Mouse (Mus musculus): ENCODE measurements around the gene Adk. TPM values are rescaled to one million over a fixed set of nuclear protein-coding genes. Genes with fewer than 3 reads are reported as not detected.

The Adk gene
- total RNA-seq, 1 experiment = 164 TPM

DNA sequence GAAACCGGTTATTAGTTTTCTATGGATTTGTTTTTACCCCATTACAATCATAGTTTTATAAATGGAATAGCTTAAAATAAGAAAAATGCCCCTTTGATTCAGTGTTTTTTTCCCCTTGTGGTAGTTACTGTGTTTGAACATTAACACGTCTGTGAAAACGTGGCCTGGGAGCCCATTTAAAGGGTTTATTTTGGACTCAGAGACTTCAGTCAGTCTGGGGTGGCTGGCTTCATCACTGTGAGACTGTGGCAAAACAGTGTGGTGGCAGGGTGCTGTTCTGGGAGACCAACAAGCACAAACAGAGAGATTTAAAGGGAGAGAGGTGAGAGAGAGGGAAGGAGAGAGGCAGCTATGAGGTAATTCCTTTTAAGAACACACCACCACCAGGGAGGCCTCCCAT, 55.2 kb downstream of the Adk start:
- no peaks in the 10 kb centered on the region for H3K9me3 ChIP-seq (ENCODE audit: control insufficient read depth, insufficient read depth, low read depth, low read length)
- TF ChIP-seq ZNF384 (IDR thresholded peaks at IDR 0.05; ENCODE audit: low read depth, low read length) = no peak
- no peak for TF ChIP-seq ZC3H11A (IDR thresholded peaks at IDR 0.05; ENCODE audit: borderline replicate concordance, low read depth, low read length)
- TF ChIP-seq CHD2 (IDR thresholded peaks at IDR 0.05; ENCODE audit: low read depth, low read length) = no peak
- TF ChIP-seq HCFC1 (IDR thresholded peaks at IDR 0.05; ENCODE audit: borderline replicate concordance, insufficient read depth, low read length) = no peak
- TF ChIP-seq MAFK (IDR thresholded peaks at IDR 0.05; ENCODE audit: insufficient read depth, low read depth, low read length) = no peak
- DNase-seq (ENCODE audit: low read depth, low spot score) = no peak
- H3K4me3 ChIP-seq (ENCODE audit: insufficient read depth in 1 of 2, low read depth in 1 of 2, low read length in 2 of 2, poor library complexity in 1 of 2, severe bottlenecking in 1 of 2) = no peak overlapping the region
- in situ Hi-C loops (cut with MboI; ENCODE audit: low sequenced_read_pairs in 2 of 2, unreplicated experiment in 2 of 2) = no loop called here
- H3K27ac ChIP-seq (ENCODE audit: insufficient read depth, low read depth, low read length, poor library complexity, severe bottlenecking) = no peak overlapping the region
- no peaks in the 10 kb centered on the region for H3K36me3 ChIP-seq (ENCODE audit: control insufficient read depth, insufficient read depth, low read length, poor library complexity, severe bottlenecking)
- no peak overlapping the region for H3K9ac ChIP-seq (ENCODE audit: insufficient read depth, low read depth, low read length, poor library complexity, severe bottlenecking)
- H3K4me1 ChIP-seq (ENCODE audit: control insufficient read depth in 2 of 2, insufficient read depth in 2 of 2, low read length in 2 of 2, poor library complexity in 1 of 2) = peaks cover 0 to 3% of the 10 kb centered on the region in 2 experiments; a peak in 2 of 4 replicates

- Histone ChIP-seq H3K27ac (ENCODE audit: insufficient read depth, low read depth, low read length, poor library complexity, severe bottlenecking) (no peak overlapping the region), H3K4me3 (ENCODE audit: insufficient read depth in 1 of 2, low read depth in 1 of 2, low read length in 2 of 2, poor library complexity in 1 of 2, severe bottlenecking in 1 of 2) (no peak overlapping the region), H3K36me3 (ENCODE audit: control insufficient read depth, insufficient read depth, low read length, poor library complexity, severe bottlenecking) (no peaks in the 10 kb centered on the region), H3K9me3 (ENCODE audit: control insufficient read depth, insufficient read depth, low read depth, low read length) (no peaks in the 10 kb centered on the region), H3K9ac (ENCODE audit: insufficient read depth, low read depth, low read length, poor library complexity, severe bottlenecking) (no peak overlapping the region), H3K4me1 (ENCODE audit: control insufficient read depth in 2 of 2, insufficient read depth in 2 of 2, low read length in 2 of 2, poor library complexity in 1 of 2) (peaks cover 0 to 3% of the 10 kb centered on the region in 2 experiments; a peak in 2 of 4 replicates)
- in situ Hi-C loops (cut with MboI; ENCODE audit: low sequenced_read_pairs in 2 of 2, unreplicated experiment in 2 of 2) = no loop called here
- DNase-seq (ENCODE audit: low read depth, low spot score) = no peak
- no peak for TF ChIP-seq ZC3H11A (IDR thresholded peaks at IDR 0.05; ENCODE audit: borderline replicate concordance, low read depth, low read length)
- TF ChIP-seq ZNF384 (IDR thresholded peaks at IDR 0.05; ENCODE audit: low read depth, low read length) = no peak
- no peak for TF ChIP-seq HCFC1 (IDR thresholded peaks at IDR 0.05; ENCODE audit: borderline replicate concordance, insufficient read depth, low read length)
Observed at GRCm38 (mm10) chr14:21110492-21110891, 58.1 kb downstream of the Adk start.

DNA sequence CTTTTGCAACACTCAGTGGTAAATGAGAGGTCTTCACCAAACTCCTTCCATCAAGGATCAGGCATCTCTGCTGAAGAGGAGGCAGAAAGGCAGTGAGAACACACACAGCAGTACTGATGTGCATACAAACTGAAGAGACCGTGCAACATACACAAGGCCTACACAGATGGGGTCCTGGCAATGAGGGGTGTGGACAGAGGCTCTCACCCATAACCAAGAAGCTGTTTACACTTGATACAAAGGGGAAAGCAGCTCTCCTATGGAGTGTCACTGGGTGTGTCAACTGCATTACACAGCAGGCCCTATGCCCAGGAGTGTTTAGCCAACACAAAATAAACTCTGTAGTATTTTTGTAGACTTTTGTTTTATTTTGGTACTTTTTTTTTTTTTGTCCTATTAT, 59.1 kb downstream of the Adk start:
- no peak for DNase-seq (ENCODE audit: low read depth, low spot score)
- Histone ChIP-seq H3K27ac (ENCODE audit: insufficient read depth, low read depth, low read length, poor library complexity, severe bottlenecking) (no peak overlapping the region), H3K36me3 (ENCODE audit: control insufficient read depth, insufficient read depth, low read length, poor library complexity, severe bottlenecking) (no peaks in the 10 kb centered on the region), H3K4me3 (ENCODE audit: insufficient read depth in 1 of 2, low read depth in 1 of 2, low read length in 2 of 2, poor library complexity in 1 of 2, severe bottlenecking in 1 of 2) (no peak overlapping the region), H3K9me3 (ENCODE audit: control insufficient read depth, insufficient read depth, low read depth, low read length) (no peaks in the 10 kb centered on the region), H3K9ac (ENCODE audit: insufficient read depth, low read depth, low read length, poor library complexity, severe bottlenecking) (no peak overlapping the region), H3K4me1 (ENCODE audit: control insufficient read depth in 2 of 2, insufficient read depth in 2 of 2, low read length in 2 of 2, poor library complexity in 1 of 2) (peaks cover 0 to 3% of the 10 kb centered on the region in 2 experiments; a peak in 2 of 4 replicates)
- in situ Hi-C loops (cut with MboI; ENCODE audit: low sequenced_read_pairs in 2 of 2, unreplicated experiment in 2 of 2) = no loop called here
- TF ChIP-seq ZC3H11A (IDR thresholded peaks at IDR 0.05; ENCODE audit: borderline replicate concordance, low read depth, low read length) (no peak), HCFC1 (IDR thresholded peaks at IDR 0.05; ENCODE audit: borderline replicate concordance, insufficient read depth, low read length) (no peak), ZNF384 (IDR thresholded peaks at IDR 0.05; ENCODE audit: low read depth, low read length) (no peak), CHD2 (IDR thresholded peaks at IDR 0.05; ENCODE audit: low read depth, low read length) (no peak), MAFK (IDR thresholded peaks at IDR 0.05; ENCODE audit: insufficient read depth, low read depth, low read length) (no peak)

GRCm38 (mm10) chr14:21112174-21112573, 59.8 kb downstream of the Adk start:
- H3K36me3 ChIP-seq (ENCODE audit: control insufficient read depth, insufficient read depth, low read length, poor library complexity, severe bottlenecking) = no peaks in the 10 kb centered on the region
- no peak for TF ChIP-seq HCFC1 (IDR thresholded peaks at IDR 0.05; ENCODE audit: borderline replicate concordance, insufficient read depth, low read length)
- H3K27ac ChIP-seq (ENCODE audit: insufficient read depth, low read depth, low read length, poor library complexity, severe bottlenecking) = no peak overlapping the region
- DNase-seq (ENCODE audit: low read depth, low spot score) = no peak
- no peak overlapping the region for H3K4me3 ChIP-seq (ENCODE audit: insufficient read depth in 1 of 2, low read depth in 1 of 2, low read length in 2 of 2, poor library complexity in 1 of 2, severe bottlenecking in 1 of 2)
- H3K9me3 ChIP-seq (ENCODE audit: control insufficient read depth, insufficient read depth, low read depth, low read length) = no peaks in the 10 kb centered on the region
- H3K4me1 ChIP-seq (ENCODE audit: control insufficient read depth in 2 of 2, insufficient read depth in 2 of 2, low read length in 2 of 2, poor library complexity in 1 of 2) = peaks cover 0 to 3% of the 10 kb centered on the region in 2 experiments; a peak in 2 of 4 replicates
- in situ Hi-C loops (cut with MboI; ENCODE audit: low sequenced_read_pairs in 2 of 2, unreplicated experiment in 2 of 2) = no loop called here
- H3K9ac ChIP-seq (ENCODE audit: insufficient read depth, low read depth, low read length, poor library complexity, severe bottlenecking) = no peak overlapping the region

- in situ Hi-C loops (cut with MboI; ENCODE audit: low sequenced_read_pairs in 2 of 2, unreplicated experiment in 2 of 2) = no loop called here
- Histone ChIP-seq H3K9me3 (ENCODE audit: control insufficient read depth, insufficient read depth, low read depth, low read length) (no peaks in the 10 kb centered on the region), H3K36me3 (ENCODE audit: control insufficient read depth, insufficient read depth, low read length, poor library complexity, severe bottlenecking) (no peaks in the 10 kb centered on the region), H3K4me3 (ENCODE audit: insufficient read depth in 1 of 2, low read depth in 1 of 2, low read length in 2 of 2, poor library complexity in 1 of 2, severe bottlenecking in 1 of 2) (no peak overlapping the region), H3K27ac (ENCODE audit: insufficient read depth, low read depth, low read length, poor library complexity, severe bottlenecking) (no peak overlapping the region), H3K4me1 (ENCODE audit: control insufficient read depth in 2 of 2, insufficient read depth in 2 of 2, low read length in 2 of 2, poor library complexity in 1 of 2) (peaks cover 0 to 3% of the 10 kb centered on the region in 2 experiments; a peak in 2 of 4 replicates), H3K9ac (ENCODE audit: insufficient read depth, low read depth, low read length, poor library complexity, severe bottlenecking) (no peak overlapping the region)
- DNase-seq (ENCODE audit: low read depth, low spot score) = no peak
- no peak for TF ChIP-seq CHD2 (IDR thresholded peaks at IDR 0.05; ENCODE audit: low read depth, low read length)
- no peak for TF ChIP-seq MAFK (IDR thresholded peaks at IDR 0.05; ENCODE audit: insufficient read depth, low read depth, low read length)
- TF ChIP-seq HCFC1 (IDR thresholded peaks at IDR 0.05; ENCODE audit: borderline replicate concordance, insufficient read depth, low read length) = no peak
- TF ChIP-seq ZC3H11A (IDR thresholded peaks at IDR 0.05; ENCODE audit: borderline replicate concordance, low read depth, low read length) = no peak
- TF ChIP-seq ZNF384 (IDR thresholded peaks at IDR 0.05; ENCODE audit: low read depth, low read length) = no peak
Observed at GRCm38 (mm10) chr14:21112742-21113141, 60.4 kb downstream of the Adk start.
